Mouse (Mus musculus): ENCODE results near the gene Col6a1.

The Col6a1 gene

GRCm38 (mm10) chr10:76681882-76682281 lies 44.1 kb downstream of the Col6a1 start:
- no peak for DNase-seq (ENCODE audit: extremely low read depth, low read depth, low spot score)

GRCm38 (mm10) chr10:76680758-76681650 lies 45.0 kb downstream of the Col6a1 start:
- no peak for DNase-seq (ENCODE audit: extremely low read depth, low read depth, low spot score)

GRCm38 (mm10) chr10:76678122-76678521 lies 47.8 kb downstream of the Col6a1 start:
- DNase-seq (ENCODE audit: extremely low read depth, low read depth, low spot score): no peak

DNA sequence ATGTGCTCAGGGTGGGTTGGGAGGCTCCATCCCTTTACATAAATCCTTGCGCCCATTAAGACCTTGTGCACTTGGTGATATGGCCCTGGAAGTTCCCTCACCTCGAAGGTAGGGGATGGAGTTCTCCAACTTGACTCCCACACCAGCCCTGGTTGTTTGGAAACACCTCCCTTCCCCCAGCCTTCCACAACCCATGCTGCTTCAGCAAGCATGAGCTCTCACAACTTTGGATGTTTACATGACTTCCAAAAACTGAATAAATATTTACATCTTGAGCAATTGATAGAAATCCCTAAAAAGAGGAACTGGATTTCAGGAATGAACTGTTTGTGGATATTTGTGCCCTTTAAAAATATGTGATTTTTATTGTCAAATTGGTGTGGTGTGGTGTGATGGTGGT lies 50.7 kb downstream of the Col6a1 start:
- no peak for DNase-seq (ENCODE audit: extremely low read depth, low read depth, low spot score)

GRCm38 (mm10) chr10:76674581-76674980 lies 51.4 kb downstream of the Col6a1 start:
- DNase-seq (ENCODE audit: extremely low read depth, low read depth, low spot score): no peak

GRCm38 (mm10) chr10:76671939-76672338 lies 54.0 kb downstream of the Col6a1 start:
- no peak for DNase-seq (ENCODE audit: extremely low read depth, low read depth, low spot score)

DNA sequence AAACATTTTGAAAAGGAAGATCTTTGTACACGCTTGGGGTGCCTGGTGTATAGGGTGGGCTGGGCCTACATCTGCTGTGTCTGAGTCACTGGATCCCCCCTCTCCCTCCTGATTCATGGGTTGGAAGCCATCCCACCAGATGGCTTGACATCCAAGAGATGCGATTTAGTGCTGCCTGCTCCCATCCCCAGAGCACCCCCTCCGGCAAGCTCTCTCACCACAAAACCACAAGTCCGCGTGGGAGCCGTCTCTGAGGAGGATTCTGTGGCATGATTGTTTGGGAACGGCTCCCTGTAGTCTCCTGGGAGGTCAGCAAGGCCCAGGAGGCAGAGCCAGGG lies 57.1 kb downstream of the Col6a1 start:
- DNase-seq (ENCODE audit: extremely low read depth, low read depth, low spot score): no peak

GRCm38 (mm10) chr10:76668261-76668946 lies 57.6 kb downstream of the Col6a1 start:
- no peak for DNase-seq (ENCODE audit: extremely low read depth, low read depth, low spot score)

DNA sequence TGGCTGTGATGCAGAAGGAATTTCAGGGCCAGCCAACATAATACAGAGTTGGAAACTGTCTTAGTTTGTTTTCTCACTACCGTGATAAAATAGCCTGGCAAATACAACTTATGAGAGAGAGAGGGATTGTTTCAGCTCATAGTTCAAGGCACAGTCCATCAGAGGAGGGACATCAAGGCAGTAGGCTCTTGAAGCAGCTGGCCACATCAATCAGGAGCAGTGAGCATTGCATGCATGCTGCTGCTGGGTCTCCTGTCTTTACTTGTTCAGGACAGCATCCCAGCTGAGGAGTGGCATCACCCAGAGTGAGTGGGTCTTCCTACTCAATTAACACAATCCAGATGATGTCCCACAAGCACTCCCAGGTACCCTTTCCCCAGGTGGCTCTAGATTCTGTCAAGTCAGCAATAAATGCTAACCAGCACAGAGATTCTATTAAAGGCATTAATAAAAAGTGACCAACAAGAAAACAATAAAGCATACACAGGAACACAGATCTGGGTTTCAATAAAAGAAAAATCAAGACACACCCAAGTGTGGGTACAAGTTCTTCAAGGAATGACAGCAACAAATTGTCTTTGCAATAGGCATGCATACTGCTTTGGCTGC lies 58.7 kb downstream of the Col6a1 start:
- no peak for DNase-seq (ENCODE audit: extremely low read depth, low read depth, low spot score)

- no peak for DNase-seq (ENCODE audit: extremely low read depth, low read depth, low spot score)
Measured at GRCm38 (mm10) chr10:76665551-76665950, 60.4 kb downstream of the Col6a1 start.

- DNase-seq (ENCODE audit: extremely low read depth, low read depth, low spot score): no peak
Measured at GRCm38 (mm10) chr10:76664156-76665115, 61.5 kb downstream of the Col6a1 start.
